Mouse (Mus musculus): ENCODE measurements around the gene Cd82.

Gene Cd82

DNA sequence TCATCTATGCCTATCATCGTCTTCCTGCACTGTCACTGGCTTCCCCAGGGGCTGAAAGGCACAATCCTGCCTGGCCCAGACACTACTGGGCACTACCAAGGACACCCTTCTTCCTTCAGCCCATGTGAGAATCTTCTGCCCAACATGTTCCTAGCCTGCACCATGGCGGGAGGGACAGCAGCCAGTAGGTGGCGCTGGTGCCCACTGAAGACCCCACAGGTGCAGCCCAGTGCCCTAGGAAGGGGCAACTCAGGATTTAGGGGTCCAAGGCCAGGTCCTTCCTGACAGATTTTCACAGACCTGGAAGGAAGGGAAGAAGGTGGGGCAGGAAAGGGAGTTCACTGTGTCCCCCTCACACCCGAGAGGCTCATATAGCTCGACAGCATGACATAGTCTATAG is 47.7 kb downstream of the Cd82 start:
- peak in 1 of 2 experiments; percentile 28 for DNase-seq (ENCODE audit: low spot score in 2 of 2)

DNA sequence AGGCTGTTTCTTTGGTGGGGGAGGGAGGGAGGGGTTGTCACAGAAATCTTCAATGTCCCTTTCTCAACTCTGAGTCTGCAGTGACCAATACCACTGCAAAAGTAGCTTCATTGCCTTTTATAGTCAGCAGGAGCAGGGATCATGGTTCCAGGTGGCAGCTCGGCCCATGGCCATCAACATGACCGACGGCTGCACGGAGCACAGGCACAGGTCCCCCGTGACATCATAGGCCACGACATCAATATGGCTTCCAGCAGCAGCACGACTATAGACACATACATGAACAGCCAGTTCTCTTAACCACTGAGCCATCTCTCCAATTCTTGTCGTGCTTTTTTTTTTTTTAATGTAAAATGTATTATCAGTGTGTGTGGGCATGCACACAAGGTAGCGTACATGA is 48.8 kb downstream of the Cd82 start:
- no peak for DNase-seq (ENCODE audit: low spot score in 2 of 2)

DNA sequence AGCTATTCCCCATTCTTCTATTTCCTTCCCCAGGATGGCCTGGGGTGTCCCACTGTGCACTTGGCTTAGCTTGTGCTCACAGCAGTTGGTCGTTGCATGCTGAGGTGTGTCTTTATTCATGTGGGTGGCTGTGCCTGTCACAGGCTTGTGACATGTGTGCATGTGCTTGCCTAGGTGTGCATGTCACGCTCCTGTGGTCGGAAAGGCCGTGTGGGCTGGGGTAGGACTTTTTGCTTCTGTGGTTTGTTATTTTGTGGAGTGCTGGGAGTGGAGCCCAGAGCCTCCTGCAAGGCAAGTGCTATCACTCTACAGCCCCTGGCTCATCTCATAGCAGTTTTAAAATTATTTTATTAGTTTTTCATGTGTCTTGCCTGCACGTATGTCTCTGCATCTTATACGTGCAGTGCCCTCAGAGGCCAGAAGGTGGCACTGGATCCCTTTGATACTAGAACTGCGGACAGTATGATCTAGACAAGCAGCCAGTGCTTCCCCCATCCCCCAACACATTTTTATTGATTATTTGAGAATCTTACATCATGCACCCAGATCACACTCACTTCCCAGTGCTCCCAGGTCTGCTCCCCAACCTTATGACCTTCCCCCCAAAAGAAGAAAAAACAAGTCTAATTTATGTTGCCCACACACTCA is 49.4 kb downstream of the Cd82 start:
- peak in 1 of 2 experiments; percentile 44 for DNase-seq (ENCODE audit: low spot score in 2 of 2)

DNA sequence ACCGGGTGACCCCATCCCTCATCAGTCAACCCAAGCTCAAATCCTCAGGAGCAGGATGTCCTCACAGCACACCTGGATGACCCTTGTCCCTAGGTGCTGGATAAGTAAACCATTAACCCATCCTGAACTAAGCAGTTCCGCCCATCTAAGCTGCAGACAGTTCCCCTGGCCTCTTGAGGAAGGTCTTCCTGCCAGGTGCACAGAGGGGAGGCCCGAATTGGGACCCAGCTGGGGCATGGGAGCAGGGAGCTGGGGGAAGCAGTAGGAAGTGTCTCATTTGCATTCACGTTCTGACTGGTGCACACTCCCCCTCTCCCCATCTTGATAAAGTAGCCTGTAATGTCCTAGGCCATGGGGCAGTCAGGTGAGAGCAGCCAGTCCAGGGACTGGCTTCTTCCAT is 50.8 kb downstream of the Cd82 start:
- DNase-seq (ENCODE audit: low spot score in 2 of 2): no peak

DNA sequence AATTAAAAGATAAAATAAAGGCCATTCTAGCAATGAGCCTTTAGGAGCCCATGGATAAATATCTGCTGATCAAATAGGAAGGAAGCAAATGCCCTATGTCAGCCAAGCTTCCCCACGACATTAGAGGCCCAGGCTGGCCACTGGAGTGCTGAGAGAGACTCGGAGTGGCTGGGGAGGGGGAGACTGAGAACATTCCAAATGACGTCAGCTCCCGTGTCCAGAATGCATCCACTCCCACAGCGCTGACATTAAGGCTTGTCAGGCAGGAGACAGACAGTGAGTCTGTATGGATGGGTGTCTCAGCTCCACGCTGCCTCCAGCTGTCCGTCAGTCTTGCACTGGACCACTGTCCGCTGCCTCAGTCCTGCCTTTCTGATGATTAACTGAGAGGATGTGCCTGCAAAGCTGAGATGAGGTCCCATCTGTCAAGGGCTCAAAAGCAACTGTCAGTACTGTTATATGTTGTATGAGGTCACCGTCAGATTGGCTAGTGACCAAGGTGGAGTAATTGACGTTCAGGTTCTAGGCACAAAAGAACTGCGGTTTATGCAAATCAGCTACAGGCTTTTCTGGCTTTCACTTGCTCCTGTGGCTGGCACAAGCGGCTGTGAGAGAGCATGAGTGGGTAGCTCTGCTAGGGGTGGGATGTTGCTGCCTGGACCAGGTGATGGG is 51.9 kb downstream of the Cd82 start:
- DNase-seq (ENCODE audit: low spot score in 2 of 2): no peak

DNA sequence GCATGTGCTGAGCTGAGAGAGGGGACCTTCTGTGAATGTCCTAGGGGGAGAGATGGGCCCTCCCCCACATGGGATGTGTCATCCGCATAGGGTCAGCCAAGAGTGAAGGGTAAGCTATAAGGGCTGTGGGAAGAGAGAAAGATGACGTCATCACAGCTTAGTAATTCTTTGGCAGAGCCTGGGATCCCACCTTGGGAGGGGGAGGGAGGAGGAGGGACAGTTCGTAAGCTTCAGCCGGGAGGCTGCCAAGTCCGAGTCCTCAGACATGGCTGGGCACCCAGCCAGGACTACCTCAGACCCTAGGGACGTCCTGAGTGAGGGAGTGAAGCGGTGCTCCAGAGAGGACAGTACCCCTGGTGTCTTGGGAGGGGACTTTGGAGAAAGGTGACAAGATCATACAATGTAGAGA is 57.9 kb downstream of the Cd82 start:
- DNase-seq (ENCODE audit: low spot score in 2 of 2): no peak

DNA sequence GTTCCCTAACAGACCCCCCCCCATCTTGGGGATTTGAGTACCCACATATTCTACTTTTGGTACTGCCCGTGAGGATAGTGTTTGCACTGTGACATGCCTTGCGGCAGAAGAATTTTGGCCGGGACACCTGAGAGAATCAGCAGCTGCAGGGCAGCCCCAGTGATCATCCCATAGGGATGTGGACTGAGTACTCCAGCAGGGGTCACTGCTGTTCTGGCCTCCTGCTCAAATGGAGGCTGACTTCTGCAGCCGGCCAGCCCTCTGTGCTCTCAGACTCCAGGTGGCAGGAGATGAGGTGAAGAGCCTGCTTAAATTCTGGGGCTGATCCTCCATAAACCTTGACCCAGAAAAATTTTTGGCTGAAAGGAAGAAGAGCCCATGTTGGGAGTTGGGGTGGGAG is 58.8 kb downstream of the Cd82 start:
- DNase-seq (ENCODE audit: low spot score in 2 of 2): no peak

DNA sequence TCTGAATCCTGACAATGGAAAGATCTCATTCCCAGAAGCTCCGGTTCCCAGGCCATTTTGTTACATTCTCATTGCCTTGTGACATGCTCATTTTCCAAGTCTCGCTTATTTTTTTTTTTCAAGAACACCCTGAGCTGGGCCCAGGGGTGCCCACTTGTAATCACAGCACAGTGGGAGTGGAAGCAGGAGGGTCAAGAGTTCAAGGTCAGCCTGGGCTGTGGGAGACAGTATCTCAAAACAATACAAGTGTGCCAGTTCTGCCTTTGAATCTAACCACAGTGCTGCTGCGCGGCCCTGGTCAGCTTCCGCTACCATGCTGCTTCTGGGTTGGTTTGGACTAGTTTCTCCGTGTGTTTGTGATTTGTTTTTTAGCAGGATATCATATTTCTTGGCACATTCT is 59.7 kb downstream of the Cd82 start:
- DNase-seq (ENCODE audit: low spot score in 2 of 2): no peak

DNA sequence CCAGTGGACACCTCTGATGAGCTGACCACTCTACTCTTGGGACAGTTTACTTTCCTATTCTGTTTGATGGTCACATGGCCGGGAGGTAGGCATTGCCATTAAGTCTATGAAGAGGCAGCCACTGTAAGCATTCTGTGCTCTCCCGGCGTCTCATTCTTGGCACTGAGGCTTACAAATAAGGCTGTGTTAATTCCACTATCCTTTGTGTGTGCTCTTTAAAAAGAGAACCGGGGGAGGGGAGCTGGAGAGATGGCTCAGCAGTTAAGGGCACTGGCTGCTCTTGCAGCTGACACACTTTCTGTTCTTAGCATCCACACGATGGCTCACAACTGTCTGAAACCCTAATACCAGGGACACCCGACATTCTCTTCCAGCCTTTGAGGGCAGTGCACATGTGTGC is 71.7 kb downstream of the Cd82 start:
- no peak for DNase-seq (ENCODE audit: low spot score in 2 of 2)

DNA sequence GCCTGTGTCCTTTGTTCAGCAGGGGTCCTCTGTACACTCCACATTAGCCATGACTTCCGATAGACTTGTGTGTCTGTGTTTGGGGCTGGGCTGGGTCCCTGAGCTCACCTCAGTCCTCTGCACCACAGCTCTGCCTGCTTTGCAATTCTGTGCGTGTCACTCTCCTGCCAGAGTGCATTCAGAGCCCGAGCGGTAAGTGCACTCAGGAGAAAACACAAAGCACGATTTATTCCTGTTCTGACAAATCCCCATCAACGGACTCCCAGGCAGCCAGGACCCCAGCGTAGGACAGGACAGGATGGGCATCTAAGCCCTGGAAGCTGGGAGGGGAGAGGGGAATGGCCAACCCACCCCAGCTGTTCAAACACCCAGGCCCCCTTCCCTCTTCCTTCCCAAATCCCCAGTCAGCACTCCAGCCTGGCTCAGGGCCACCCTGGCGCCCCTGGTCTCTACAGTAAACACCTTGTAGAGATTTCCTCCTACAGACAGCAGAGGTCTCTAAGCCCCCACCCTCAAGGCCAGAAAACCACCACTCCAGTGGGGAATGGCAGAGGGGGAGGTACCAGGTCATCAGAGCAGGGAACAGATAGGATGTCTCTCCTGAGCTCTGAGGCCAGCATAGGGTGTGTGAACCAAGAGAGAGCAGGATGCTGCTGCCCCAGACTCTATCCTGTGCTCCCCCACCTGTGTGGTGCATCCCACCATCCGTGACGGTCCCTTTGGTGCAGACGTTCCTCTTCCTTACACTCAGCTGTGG is 72.6 kb downstream of the Cd82 start:
- no peak for DNase-seq (ENCODE audit: low spot score in 2 of 2)

DNA sequence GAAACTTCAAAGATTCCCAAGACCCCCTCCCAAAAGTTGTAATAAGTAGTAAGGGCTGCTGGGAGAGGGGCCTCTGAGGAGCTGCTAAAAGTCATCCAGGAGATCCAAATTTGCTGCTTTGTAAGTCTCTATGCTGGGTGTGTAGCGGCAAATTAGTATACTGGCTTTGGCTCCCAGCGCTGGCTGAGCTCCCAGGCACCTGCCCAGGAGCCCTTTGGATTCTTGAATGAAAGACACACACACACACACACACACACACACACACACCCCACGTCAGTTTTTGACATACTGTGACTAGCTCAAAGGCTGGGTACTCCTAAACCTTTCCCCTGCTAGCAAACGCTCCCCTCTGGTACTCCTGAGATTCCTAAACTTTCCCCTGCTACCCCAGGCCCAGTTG is 76.0 kb downstream of the Cd82 start:
- no peak for DNase-seq (ENCODE audit: low spot score in 2 of 2)

DNA sequence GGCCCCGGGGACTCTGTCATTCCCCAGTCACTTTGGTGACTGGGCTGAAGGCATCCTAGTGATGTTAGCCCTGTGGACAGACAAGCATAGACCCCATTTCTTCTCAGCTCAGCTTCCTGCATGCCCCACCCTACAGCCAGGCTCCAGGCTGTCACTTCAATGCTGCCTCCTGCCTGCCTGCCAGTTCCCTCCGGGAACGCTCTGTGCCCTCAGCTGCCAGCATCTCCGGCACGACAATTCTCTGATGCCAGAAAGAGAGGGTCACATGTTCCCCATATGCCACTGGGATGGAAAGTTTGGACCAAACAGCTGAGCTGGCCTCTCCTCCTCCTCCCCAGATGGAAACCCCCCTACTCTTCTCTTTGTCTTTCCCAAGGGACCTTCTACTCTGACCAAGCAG is 79.1 kb downstream of the Cd82 start:
- no peak for DNase-seq (ENCODE audit: low spot score in 2 of 2)

DNA sequence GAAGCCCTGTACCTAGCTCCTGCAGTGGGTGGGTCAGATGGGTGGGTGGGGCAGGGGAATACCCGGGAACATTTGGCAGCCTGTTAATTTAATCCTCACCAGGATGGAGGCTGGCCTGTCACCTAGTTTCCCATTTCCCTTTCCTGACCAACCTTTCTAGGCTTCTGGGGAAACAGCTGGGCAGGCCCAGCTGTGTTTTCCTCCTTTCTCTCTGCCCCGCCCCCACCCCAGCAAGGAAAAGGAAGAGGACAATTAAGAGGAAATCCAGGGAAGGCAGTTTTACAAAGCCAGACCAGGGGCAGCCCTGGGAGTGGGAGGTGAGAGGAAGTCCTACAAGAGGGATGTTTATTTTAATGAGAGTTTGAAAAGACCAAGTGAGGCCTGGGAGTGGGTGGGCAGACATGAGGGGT is 82.3 kb downstream of the Cd82 start:
- peak in 1 of 2 experiments; percentile 47 for DNase-seq (ENCODE audit: low spot score in 2 of 2)

DNA sequence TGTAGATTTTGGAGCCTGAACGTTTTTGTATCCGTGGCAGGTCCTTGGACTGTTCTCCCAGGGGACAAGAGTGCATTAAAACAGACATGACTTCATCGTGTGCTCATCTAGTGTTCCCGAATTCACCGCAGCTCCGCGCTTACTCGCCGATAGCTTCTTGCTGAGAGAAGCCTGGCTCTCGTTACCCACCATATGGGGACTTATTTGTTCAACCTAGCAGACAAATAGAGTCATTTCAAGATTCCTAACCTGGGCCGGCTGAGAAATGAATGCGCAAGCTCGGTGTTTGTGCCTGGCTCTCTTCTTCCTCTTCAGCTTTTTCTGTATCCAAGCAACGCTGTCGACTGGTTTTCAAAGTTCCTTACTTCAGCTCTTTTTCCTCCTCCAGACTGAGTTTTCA is 85.1 kb downstream of the Cd82 start:
- no peak for DNase-seq (ENCODE audit: low spot score in 2 of 2)

DNA sequence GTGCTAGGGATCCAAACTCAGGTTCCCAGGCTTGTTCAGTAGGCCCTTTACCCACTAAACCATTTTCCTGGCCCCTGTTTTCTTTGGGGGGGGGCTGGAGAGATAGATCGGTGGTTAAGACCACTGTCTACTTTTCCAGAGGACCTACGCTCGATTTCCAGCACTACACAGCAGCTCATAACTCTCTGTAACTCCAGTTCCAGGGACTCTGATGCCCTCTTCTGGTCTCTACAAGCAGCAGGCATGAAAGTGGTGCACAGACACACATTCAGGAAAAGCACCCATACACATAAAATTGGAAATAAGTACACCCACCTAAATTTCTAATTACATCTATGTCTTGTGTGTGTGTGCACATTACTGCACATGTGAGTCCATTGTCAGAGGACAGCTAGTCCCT is 85.8 kb downstream of the Cd82 start:
- DNase-seq (ENCODE audit: low spot score in 2 of 2): no peak

DNA sequence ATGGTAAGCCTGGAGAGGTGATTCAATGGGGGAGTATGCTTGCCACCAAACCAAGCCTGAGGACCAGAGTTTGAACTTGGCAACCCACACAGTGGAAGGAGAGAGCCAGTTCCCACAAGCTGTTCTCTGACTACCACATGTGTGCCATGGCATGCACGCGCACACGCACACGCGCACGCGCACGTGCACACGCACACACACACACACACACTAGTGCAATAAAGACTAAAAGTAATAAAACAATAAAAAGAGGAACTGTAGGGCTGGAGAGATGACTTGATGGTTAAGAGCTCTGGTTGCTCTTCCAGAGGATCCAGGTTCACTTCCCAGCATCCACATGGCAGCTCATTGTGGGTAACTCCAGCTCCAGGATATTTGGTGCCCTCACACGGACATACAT is 90.1 kb downstream of the Cd82 start:
- no peak for DNase-seq (ENCODE audit: low spot score in 2 of 2)

DNA sequence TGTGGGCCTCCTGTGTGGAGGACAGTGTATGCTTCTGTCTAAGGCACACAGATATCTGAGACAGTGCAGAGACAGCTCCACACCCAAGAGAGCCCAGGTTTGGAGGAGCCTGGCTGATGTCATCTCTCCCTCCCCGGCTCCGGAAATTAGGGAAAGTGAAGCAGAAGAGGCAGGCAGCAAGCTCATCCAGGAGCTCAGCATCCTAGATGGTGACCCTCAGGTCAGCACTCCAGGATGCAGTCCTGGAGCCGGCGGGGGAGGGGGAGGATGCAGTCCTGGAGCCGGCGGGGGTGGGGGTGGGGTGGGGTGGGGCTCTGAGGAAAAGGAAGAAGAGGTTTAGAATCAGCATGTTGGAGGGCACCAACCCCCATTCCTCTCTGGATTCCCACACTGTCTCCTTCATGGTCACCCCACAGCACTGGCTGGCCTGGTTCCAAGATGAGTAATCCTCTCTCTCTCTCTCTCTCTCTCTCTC is 90.8 kb downstream of the Cd82 start:
- DNase-seq (ENCODE audit: low spot score in 2 of 2): no peak

Measured in heart, adult 9 months (tissue).